Comparison of ENCODE assay signal across 7 mouse cellular contexts in the genomic region with DNA sequence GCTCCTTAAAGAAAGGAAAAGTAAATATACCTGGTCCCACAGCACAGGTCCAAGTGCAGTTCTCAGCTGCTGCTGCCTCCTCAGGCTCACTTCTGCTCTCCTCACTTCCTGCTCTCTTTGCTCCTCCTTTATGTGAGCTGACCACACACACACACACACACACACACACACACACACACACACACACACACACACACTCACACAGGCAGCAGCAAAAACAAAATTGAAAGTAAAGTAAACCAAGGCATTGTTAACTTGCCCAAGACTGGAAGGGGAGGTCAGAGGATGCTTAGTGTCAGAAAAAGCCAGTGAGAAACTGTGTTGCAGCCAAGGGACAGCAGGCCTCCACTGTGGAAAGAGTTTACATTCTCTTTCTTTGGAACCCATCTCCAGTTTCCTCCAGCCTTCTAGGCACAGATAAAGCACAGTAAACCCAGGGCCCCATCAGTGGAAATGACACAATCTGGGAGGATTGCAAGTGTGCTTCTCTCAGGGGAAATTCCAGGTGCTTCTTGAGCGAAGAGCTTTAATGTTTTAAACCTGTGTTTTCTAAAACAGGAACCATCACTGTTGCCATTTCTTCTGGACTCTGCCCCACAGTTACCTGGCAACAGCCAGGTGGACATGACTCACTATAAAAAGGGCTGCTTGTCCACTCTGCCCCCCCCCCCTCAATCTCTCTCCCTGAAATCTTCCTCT.
A peak's percentile ranks its signal among the peaks of the same experiment; 100 is the strongest.
DNase-seq lines count a peak whose midpoint lies in the region; ATAC-seq and TF ChIP-seq lines count a peak whose summit lies in the region.
"Not testable (repeated sequence)": the region's sequence is repeated elsewhere in the genome, so short reads cannot be mapped to it uniquely, and the experiment has no call there.

No protein-coding gene starts in this region.

- H3K9ac ChIP-seq in lung, postnatal 0 days (replicated peaks; ENCODE audit: low read depth): not testable (repeated sequence)

- H3K9me3 ChIP-seq in lung, postnatal 0 days (ENCODE audit: low read length): not testable (repeated sequence)

- H3K27ac ChIP-seq in lung, postnatal 0 days (ENCODE audit: low read length): not testable (repeated sequence)
- H3K27ac ChIP-seq in spleen, adult 2 months (ENCODE audit: insufficient read depth, low read length): peak overlapping the region; percentile 73

- not testable (repeated sequence) for TF ChIP-seq POLR2A in spleen, adult 2 months (IDR thresholded peaks at IDR 0.05; ENCODE audit: low read depth, low read length)

- not testable (repeated sequence) for H3K36me3 ChIP-seq in lung, postnatal 0 days (ENCODE audit: insufficient read depth, low read length); spleen, adult 2 months (ENCODE audit: control insufficient read depth, insufficient read depth, low read length)

- TF ChIP-seq EP300 in lung, postnatal 0 days (IDR thresholded peaks at IDR 0.05): not testable (repeated sequence)

- WGBS in lung, postnatal 0 days: 60% methylated on average over 1 of the region's 1 CpGs
- WGBS in spleen, adult 2 months: 28% methylated on average over 1 of the region's 1 CpGs

- 0 out of 2 replicates have a peak, but pooled peaks have one; percentile 47 for ATAC-seq in common myeloid progenitor, adult 5-6 weeks (replicated peaks; ENCODE audit: low read depth, poor library complexity, severe bottlenecking)
- peak; percentile 51 to 63; a peak in 3 of 4 replicates for ATAC-seq in hematopoietic stem cell, adult 5-6 weeks (replicated peaks in 1 of 2; ENCODE audit: insufficient read depth in 1 of 2, low FRiP score in 2 of 2, low TSS enrichment in 1 of 2, low read depth in 1 of 2, poor library complexity in 2 of 2, severe bottlenecking in 2 of 2)
- ATAC-seq in lung, postnatal 0 days: not testable (repeated sequence)
- ATAC-seq in megakaryocyte progenitor cell, adult 5-6 weeks (replicated peaks; ENCODE audit: poor library complexity): peak; percentile 60

- not testable (repeated sequence) for H3K4me3 ChIP-seq in lung, postnatal 0 days (ENCODE audit: low read depth, low read length)
- peak overlapping the region; percentile 53 for H3K4me3 ChIP-seq in spleen, adult 2 months (ENCODE audit: extremely low read depth, insufficient read depth, insufficient read length)

- not testable (repeated sequence) for H3K4me1 ChIP-seq in lung, postnatal 0 days (ENCODE audit: insufficient read depth, low read depth, low read length); spleen, adult 2 months (ENCODE audit: control insufficient read depth, insufficient read depth, insufficient read length)

- DNase-seq in CD8-positive naive resting alpha-beta T cell, adult 2 months (ENCODE audit: low read depth in 2 of 2, low spot score in 2 of 2): peak; percentile 49 to 52
- peak; percentile 5 for DNase-seq in lung, postnatal 0 days (ENCODE audit: low spot score)
- peak; percentile 5 to 32 for DNase-seq in spleen, adult 2 months (ENCODE audit: low read depth in 1 of 2, low spot score in 2 of 2)
- peak; percentile 41 to 42 for DNase-seq in thymus, postnatal 36 days

- H3K4me2 ChIP-seq in lung, postnatal 0 days (replicated peaks; ENCODE audit: low read depth, low read length): not testable (repeated sequence)

- not testable (repeated sequence) for H3K27me3 ChIP-seq in lung, postnatal 0 days (replicated peaks; ENCODE audit: insufficient read depth, low read length); spleen, adult 2 months (ENCODE audit: control insufficient read depth, insufficient read depth, low read length)

- TF ChIP-seq CTCF in lung, postnatal 0 days (IDR thresholded peaks at IDR 0.05); spleen, adult 2 months (IDR thresholded peaks at IDR 0.05; ENCODE audit: extremely low read depth, insufficient read depth, insufficient read length, insufficient replicate concordance): not testable (repeated sequence)
